Comparison of ENCODE assay signal across 30 mouse cellular contexts in the genomic region with DNA sequence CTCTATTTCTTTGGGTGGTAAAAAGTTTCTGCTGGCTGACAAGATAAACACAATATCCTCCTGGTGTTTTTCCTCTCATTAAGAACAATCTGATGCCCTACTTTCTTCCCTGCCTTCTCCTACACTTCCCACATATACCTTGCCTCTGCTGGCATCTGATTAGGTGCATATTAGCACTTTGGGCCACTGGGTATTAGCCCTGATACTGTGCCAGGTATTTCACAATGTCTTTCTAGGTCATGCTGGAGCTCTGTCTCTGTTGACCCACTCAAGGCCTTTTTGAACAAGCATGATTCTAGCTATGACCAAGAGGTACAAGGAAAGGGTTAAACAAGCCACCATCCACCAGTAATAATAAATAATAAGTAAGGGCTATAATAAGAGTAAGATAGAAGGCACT. TPM values are rescaled to one million over a fixed set of nuclear protein-coding genes. Genes with fewer than 3 reads are reported as not detected.
DNase-seq lines count a peak whose midpoint lies in the region; ATAC-seq and TF ChIP-seq lines count a peak whose summit lies in the region.
"Had no signal": no experiment of that assay in that cellular context is flagged by ENCODE, and none has a peak within 500 bp of the region (broad histone marks: within the 10 kb centered on the region; RNA-seq: fewer than 3 reads in every experiment).

No protein-coding gene starts in this region.

- no peak for TF ChIP-seq CTCF in liver, postnatal 0 days (IDR thresholded peaks at IDR 0.05; ENCODE audit: low read depth)

- no peak overlapping the region for H3K9ac ChIP-seq in liver, postnatal 0 days (replicated peaks)
- H3K9ac ChIP-seq in liver, embryonic 12.5 days, result no peak overlapping the region
- H3K9ac ChIP-seq: embryonic facial prominence, embryonic 15.5 days; forebrain, embryonic 15.5 days; hindbrain, embryonic 13.5 days had no signal

- no peak for TF ChIP-seq EP300 in liver, postnatal 0 days (IDR thresholded peaks at IDR 0.05; ENCODE audit: low read depth)

- no peak overlapping the region for H3K4me3 ChIP-seq in liver, postnatal 0 days (ENCODE audit: low read depth, low read length)
- H3K4me3 ChIP-seq in liver, embryonic 12.5 days, result no peak overlapping the region
- H3K4me3 ChIP-seq: embryonic facial prominence, embryonic 15.5 days; erythroblast, embryonic 14.5 days; forebrain, embryonic 15.5 days; heart, embryonic 10.5 days; hindbrain, embryonic 13.5 days had no signal

- H3K27ac ChIP-seq in liver, postnatal 0 days (ENCODE audit: low read depth), result no peak overlapping the region
- H3K27ac ChIP-seq in liver, embryonic 12.5 days, result no peak overlapping the region
- H3K27ac ChIP-seq: embryonic facial prominence, embryonic 15.5 days; forebrain, embryonic 15.5 days; heart, embryonic 10.5 days; hindbrain, embryonic 13.5 days; hindbrain, postnatal 0 days had no signal

- peak; percentile 21 for DNase-seq in adrenal gland, postnatal 14 days
- DNase-seq in adrenal gland, postnatal 4 days (ENCODE audit: low spot score in 2 of 2), result no peak
- peak; percentile 18 for DNase-seq in liver, postnatal 0 days
- peak; percentile 0 for DNase-seq in ES-CJ7 (ENCODE audit: low read depth, low spot score)
- peak; percentile 7 for DNase-seq in brain, adult 2 months (ENCODE audit: low read depth, low spot score)
- no peak for DNase-seq in left cerebral cortex, postnatal 36 days (ENCODE audit: low spot score in 2 of 2)
- no peak for DNase-seq in natural killer cell, adult 2 months (ENCODE audit: low spot score in 2 of 2)
- DNase-seq: adrenal gland, adult 8-10 months; cerebellum, adult 11 months; embryo, embryonic 11 days; gastrocnemius, postnatal 36 days; heart, adult 18-20 months; heart, postnatal 10 days; kidney, adult 11 months had no signal

- H3K9me3 ChIP-seq in liver, postnatal 0 days (ENCODE audit: low read length), result no peaks in the 10 kb centered on the region
- no peaks in the 10 kb centered on the region for H3K9me3 ChIP-seq in liver, embryonic 12.5 days (replicated peaks)
- H3K9me3 ChIP-seq: embryonic facial prominence, embryonic 15.5 days; forebrain, embryonic 15.5 days; G1E; heart, embryonic 10.5 days; hindbrain, embryonic 13.5 days had no signal

- no peak overlapping the region for H3K4me2 ChIP-seq in liver, postnatal 0 days (ENCODE audit: low read depth, low read length)
- no peak overlapping the region for H3K4me2 ChIP-seq in liver, embryonic 12.5 days
- H3K4me2 ChIP-seq: embryonic facial prominence, embryonic 15.5 days; forebrain, embryonic 15.5 days; hindbrain, embryonic 13.5 days had no signal

- intact Hi-C loops in left cerebral cortex, postnatal 36 days (cut with DNase I), result no loop called here

- H3K27me3 ChIP-seq in liver, postnatal 0 days (ENCODE audit: insufficient read depth, low read length), result no peaks in the 10 kb centered on the region
- H3K27me3 ChIP-seq in liver, embryonic 12.5 days (replicated peaks), result peaks cover 3% of the 10 kb centered on the region; the same call in 1 of the 2 replicates
- H3K27me3 ChIP-seq: embryonic facial prominence, embryonic 15.5 days; forebrain, embryonic 15.5 days; hindbrain, embryonic 13.5 days had no signal

- H3K36me3 ChIP-seq in liver, postnatal 0 days (replicated peaks; ENCODE audit: insufficient read depth, low read length), result no peaks in the 10 kb centered on the region
- H3K36me3 ChIP-seq in liver, embryonic 12.5 days, result no peaks in the 10 kb centered on the region
- H3K36me3 ChIP-seq: embryonic facial prominence, embryonic 15.5 days; forebrain, embryonic 15.5 days; G1E; heart, embryonic 10.5 days; hindbrain, embryonic 13.5 days had no signal

- ATAC-seq in liver, postnatal 0 days, result peak; percentile 68; the same call in 1 of the 2 replicates
- ATAC-seq in liver, embryonic 12.5 days, result no peak
- ATAC-seq: forebrain, embryonic 15.5 days; hindbrain, postnatal 0 days had no signal

- no peaks in the 10 kb centered on the region for H3K4me1 ChIP-seq in liver, postnatal 0 days (ENCODE audit: insufficient read depth)
- H3K4me1 ChIP-seq in liver, embryonic 12.5 days, result no peaks in the 10 kb centered on the region
- H3K4me1 ChIP-seq: embryonic facial prominence, embryonic 15.5 days; forebrain, embryonic 15.5 days; heart, embryonic 10.5 days; hindbrain, embryonic 13.5 days had no signal

RNA-seq across cellular contexts. Expression of gene Ccl4, which starts 9.4 kb away (rescaled TPM):
- not detected in 2 replicates for total RNA-seq in adrenal gland, postnatal 14 days (2021)
- under 1 TPM in 1 of 2 experiments, not detected in 1; 0.51 TPM for total RNA-seq in adrenal gland, postnatal 4 days (2021)
- 1.6 and 1.8 TPM in 2 replicates for polyA plus RNA-seq in liver, postnatal 0 days (2015; fragmentation: Nextera tagmentation; extraction: Ambion mirVana)
- 0.85 and 0.99 TPM in 2 replicates for polyA plus RNA-seq in liver, embryonic 12.5 days (2016; fragmentation: Nextera tagmentation; extraction: Ambion mirVana)
- total RNA-seq in left cerebral cortex, postnatal 36 days (2021), result not detected
- total RNA-seq: gastrocnemius, adult 8-10 months; gastrocnemius, postnatal 36 days; heart, adult 18-20 months; heart, postnatal 10 days; hindbrain, postnatal 0 days had no signal
- polyA plus RNA-seq: embryonic facial prominence, embryonic 11.5 days; erythroblast, embryonic 14.5 days; forebrain, embryonic 11.5 days; G1E; heart, embryonic 10.5 days had no signal

RNA-seq across cellular contexts. Expression of gene Ccl3, which starts 22.6 kb away (rescaled TPM):
- not detected in 2 replicates for total RNA-seq in adrenal gland, postnatal 14 days (2021)
- total RNA-seq in adrenal gland, postnatal 4 days (2021), result under 1 TPM in 1 of 2 experiments, not detected in 1; 0.56 TPM
- 1.3 TPM in 2 replicates for polyA plus RNA-seq in liver, postnatal 0 days (2015; fragmentation: Nextera tagmentation; extraction: Ambion mirVana)
- 1.6 and 2.0 TPM in 2 replicates for polyA plus RNA-seq in liver, embryonic 12.5 days (2016; fragmentation: Nextera tagmentation; extraction: Ambion mirVana)
- not detected for total RNA-seq in left cerebral cortex, postnatal 36 days (2021)
- total RNA-seq: gastrocnemius, adult 8-10 months; gastrocnemius, postnatal 36 days; heart, adult 18-20 months had no signal
- polyA plus RNA-seq: G1E had no signal

RNA-seq across cellular contexts. Expression of gene Rpl9-ps1, which starts 26.3 kb away (rescaled TPM):
- total RNA-seq in adrenal gland, postnatal 14 days (2021), result not detected in 2 replicates
- total RNA-seq in adrenal gland, postnatal 4 days (2021), result not detected
- not detected in 2 replicates for polyA plus RNA-seq in liver, postnatal 0 days (2015; fragmentation: Nextera tagmentation; extraction: Ambion mirVana)
- polyA plus RNA-seq in liver, embryonic 12.5 days (2016; fragmentation: Nextera tagmentation; extraction: Ambion mirVana), result not detected in 2 replicates
- total RNA-seq in left cerebral cortex, postnatal 36 days (2021), result not detected
- total RNA-seq: adrenal gland, adult 8-10 months; G1E; gastrocnemius, adult 8-10 months; gastrocnemius, postnatal 36 days; heart, adult 18-20 months; heart, postnatal 10 days; hematopoietic stem cell, adult 5-6 weeks; hindbrain, postnatal 0 days had no signal
- polyA plus RNA-seq: brain, embryonic 14.5 days; embryonic facial prominence, embryonic 11.5 days; embryonic facial prominence, embryonic 15.5 days; erythroblast, embryonic 14.5 days; forebrain, embryonic 11.5 days; forebrain, embryonic 15.5 days; G1E; heart, embryonic 10.5 days; heart, embryonic 14.5 days; hindbrain, embryonic 13.5 days; hindbrain, postnatal 0 days; intestine, embryonic 14.5 days had no signal

RNA-seq across cellular contexts. Expression of gene Wfdc17, which starts 32.0 kb away (rescaled TPM):
- total RNA-seq in adrenal gland, postnatal 14 days (2021), result 1.3 and 1.7 TPM in 2 replicates
- total RNA-seq in adrenal gland, postnatal 4 days (2021), result under 1 TPM in 1 of 2 experiments, not detected in 1; 0.87 TPM
- polyA plus RNA-seq in liver, postnatal 0 days (2015; fragmentation: Nextera tagmentation; extraction: Ambion mirVana), result 42.1 and 42.6 TPM in 2 replicates
- polyA plus RNA-seq in liver, embryonic 12.5 days (2016; fragmentation: Nextera tagmentation; extraction: Ambion mirVana), result 4.5 and 6.1 TPM in 2 replicates
- total RNA-seq in left cerebral cortex, postnatal 36 days (2021), result not detected
- total RNA-seq: G1E; hindbrain, postnatal 0 days had no signal
- polyA plus RNA-seq: brain, embryonic 14.5 days; erythroblast, embryonic 14.5 days; forebrain, embryonic 15.5 days; G1E; heart, embryonic 10.5 days had no signal

RNA-seq across cellular contexts. Expression of gene Wfdc18, which starts 37.1 kb away (rescaled TPM):
- total RNA-seq in adrenal gland, postnatal 14 days (2021), result not detected in 2 replicates
- total RNA-seq in adrenal gland, postnatal 4 days (2021), result not detected
- polyA plus RNA-seq in liver, postnatal 0 days (2015; fragmentation: Nextera tagmentation; extraction: Ambion mirVana), result 0.38 and 0.76 TPM in 2 replicates
- polyA plus RNA-seq in liver, embryonic 12.5 days (2016; fragmentation: Nextera tagmentation; extraction: Ambion mirVana), result not detected in 2 replicates
- 1 to 10 TPM; 1.2 to 1.4 TPM for total RNA-seq in left cerebral cortex, postnatal 36 days (2021)
- total RNA-seq: adrenal gland, adult 8-10 months; common myeloid progenitor, adult 5-6 weeks; G1E; gastrocnemius, adult 8-10 months; gastrocnemius, postnatal 36 days; heart, adult 18-20 months had no signal
- polyA plus RNA-seq: brain, embryonic 14.5 days; embryonic facial prominence, embryonic 11.5 days; erythroblast, embryonic 14.5 days; forebrain, embryonic 11.5 days; forebrain, embryonic 15.5 days; G1E; heart, embryonic 10.5 days; hindbrain, embryonic 13.5 days; hindbrain, postnatal 0 days; intestine, embryonic 14.5 days had no signal

Comparison
In these comparisons a context has a peak if more than half of its experiments do, and no peak if none do; other contexts are left out.
1. DNase-seq: peak in adrenal gland, postnatal 14 days (single experiment), liver, postnatal 0 days (single experiment), ES-CJ7 (single experiment) and brain, adult 2 months (single experiment); none in adrenal gland, postnatal 4 days (0 of 2), left cerebral cortex, postnatal 36 days (0 of 2) and natural killer cell, adult 2 months (0 of 2).